Mouse (Mus musculus): ENCODE measurements around the gene Lenep. TPM values are rescaled to one million over a fixed set of nuclear protein-coding genes. Genes with fewer than 3 reads are reported as not detected.

Gene Lenep
- total and polyA plus RNA-seq, 3 experiments: not detected

GRCm38 (mm10) chr3:89434532-89434931 is 31.9 kb upstream of the Lenep start:
- no peak for DNase-seq (ENCODE audit: low read depth, low spot score)
- no peak overlapping the region for H3K27ac ChIP-seq (ENCODE audit: control insufficient read depth, low read depth, low read length)
- H3K4me1 ChIP-seq (ENCODE audit: control insufficient read depth in 1 of 2, insufficient read depth in 2 of 2, low read length in 2 of 2): peaks cover 6 to 16% of the 10 kb centered on the region in 2 experiments
- TF ChIP-seq USF2 (IDR thresholded peaks at IDR 0.05; ENCODE audit: borderline replicate concordance in 1 of 2, insufficient read depth in 1 of 2, low read depth in 1 of 2, low read length in 2 of 2) (no peak), ZMIZ1 (IDR thresholded peaks at IDR 0.05; ENCODE audit: low read depth, low read length) (no peak), ZNF384 (IDR thresholded peaks at IDR 0.05; ENCODE audit: low read depth, low read length) (no peak), ETS1 (IDR thresholded peaks at IDR 0.05; ENCODE audit: low read depth, low read length) (no peak), MAX (IDR thresholded peaks at IDR 0.05; ENCODE audit: low read length) (no peak), HCFC1 (IDR thresholded peaks at IDR 0.05; ENCODE audit: low read depth, low read length) (no peak), MAFK (IDR thresholded peaks at IDR 0.05; ENCODE audit: borderline replicate concordance, low read depth, low read length) (no peak), GATA1 (IDR thresholded peaks at IDR 0.05; ENCODE audit: low read depth, low read length) (no peak), SMC3 (IDR thresholded peaks at IDR 0.05; ENCODE audit: low read depth, low read length) (no peak), MAZ (IDR thresholded peaks at IDR 0.05; ENCODE audit: low read depth, low read length) (no peak), CHD2 (IDR thresholded peaks at IDR 0.05; ENCODE audit: low read length) (no peak), CHD1 (IDR thresholded peaks at IDR 0.05; ENCODE audit: low read depth, low read length) (no peak), POLR2AphosphoS2 (IDR thresholded peaks at IDR 0.05; ENCODE audit: low read length) (no peak), ELF1 (IDR thresholded peaks at IDR 0.05; ENCODE audit: low read depth, low read length) (no peak), RAD21 (IDR thresholded peaks at IDR 0.05; ENCODE audit: low read depth, low read length) (no peak), NELFE (IDR thresholded peaks at IDR 0.05; ENCODE audit: low read depth, low read length) (no peak), CTCF (IDR thresholded peaks at IDR 0.05 in 2 of 3, conservative IDR thresholded peaks at IDR 0.05 in 1 of 3; ENCODE audit: control insufficient read depth in 1 of 3, insufficient read depth in 1 of 3, low read depth in 2 of 3, low read length in 3 of 3, poor library complexity in 1 of 3, severe bottlenecking in 1 of 3) (no peak), JUND (IDR thresholded peaks at IDR 0.05; ENCODE audit: low read depth, low read length) (no peak), ZKSCAN1 (IDR thresholded peaks at IDR 0.05; ENCODE audit: low read depth, low read length) (no peak)
- H3K36me3 ChIP-seq (ENCODE audit: control insufficient read depth in 1 of 2, insufficient read depth in 2 of 2, low read length in 2 of 2): peaks cover 0 to 17% of the 10 kb centered on the region in 2 experiments; a peak in 2 of 4 replicates
- no peak overlapping the region for H3K4me3 ChIP-seq (ENCODE audit: control insufficient read depth in 1 of 2, insufficient read depth in 1 of 2, low read depth in 2 of 2, low read length in 2 of 2)
- no peak overlapping the region for H3K9ac ChIP-seq (ENCODE audit: control insufficient read depth, low read depth, low read length, poor library complexity, severe bottlenecking)
- no peaks in the 10 kb centered on the region for H3K9me3 ChIP-seq (replicated peaks; ENCODE audit: insufficient read depth, low read length)
- no peaks in the 10 kb centered on the region for H3K27me3 ChIP-seq (ENCODE audit: control insufficient read depth in 1 of 2, insufficient read depth in 2 of 2, low read length in 2 of 2)
- H3K79me2 ChIP-seq (ENCODE audit: control insufficient read depth, insufficient read depth, low read length, poor library complexity): peaks cover 14% of the 10 kb centered on the region

- H3K4me1 ChIP-seq (ENCODE audit: control insufficient read depth in 1 of 2, insufficient read depth in 2 of 2, low read length in 2 of 2): peaks cover 6 to 16% of the 10 kb centered on the region in 2 experiments
Measured at GRCm38 (mm10) chr3:89432606-89433005, 30.0 kb upstream of the Lenep start.

More at GRCm38 (mm10) chr3:89432606-89433005, 30.0 kb upstream of the Lenep start:
- Histone ChIP-seq H3K9me3 (replicated peaks; ENCODE audit: insufficient read depth, low read length) (no peaks in the 10 kb centered on the region), H3K36me3 (ENCODE audit: control insufficient read depth in 1 of 2, insufficient read depth in 2 of 2, low read length in 2 of 2) (peaks cover 0 to 17% of the 10 kb centered on the region in 2 experiments; a peak in 2 of 4 replicates), H3K9ac (ENCODE audit: control insufficient read depth, low read depth, low read length, poor library complexity, severe bottlenecking) (no peak overlapping the region), H3K27me3 (ENCODE audit: control insufficient read depth in 1 of 2, insufficient read depth in 2 of 2, low read length in 2 of 2) (no peaks in the 10 kb centered on the region), H3K27ac (ENCODE audit: control insufficient read depth, low read depth, low read length) (no peak overlapping the region), H3K4me3 (ENCODE audit: control insufficient read depth in 1 of 2, insufficient read depth in 1 of 2, low read depth in 2 of 2, low read length in 2 of 2) (no peak overlapping the region), H3K79me2 (ENCODE audit: control insufficient read depth, insufficient read depth, low read length, poor library complexity) (peaks cover 14% of the 10 kb centered on the region)
- DNase-seq (ENCODE audit: low read depth, low spot score): no peak
- TF ChIP-seq TCF12 (IDR thresholded peaks at IDR 0.05; ENCODE audit: low read depth, low read length): no peak
- no peak for TF ChIP-seq ZNF384 (IDR thresholded peaks at IDR 0.05; ENCODE audit: low read depth, low read length)
- no peak for TF ChIP-seq RCOR1 (IDR thresholded peaks at IDR 0.05; ENCODE audit: low read depth, low read length)
- TF ChIP-seq POLR2AphosphoS2 (IDR thresholded peaks at IDR 0.05; ENCODE audit: low read length): no peak
- TF ChIP-seq ELF1 (IDR thresholded peaks at IDR 0.05; ENCODE audit: low read depth, low read length): no peak
- TF ChIP-seq ETS1 (IDR thresholded peaks at IDR 0.05; ENCODE audit: low read depth, low read length): no peak
- TF ChIP-seq ZKSCAN1 (IDR thresholded peaks at IDR 0.05; ENCODE audit: low read depth, low read length): no peak
- no peak for TF ChIP-seq NRF1 (IDR thresholded peaks at IDR 0.05; ENCODE audit: insufficient read depth, low read depth, low read length, poor library complexity, severe bottlenecking)
- no peak for TF ChIP-seq ZC3H11A (IDR thresholded peaks at IDR 0.05; ENCODE audit: low read depth, low read length)
- TF ChIP-seq NELFE (IDR thresholded peaks at IDR 0.05; ENCODE audit: low read depth, low read length): no peak
- TF ChIP-seq TAL1 (IDR thresholded peaks at IDR 0.05; ENCODE audit: low read length): no peak
- no peak for TF ChIP-seq USF2 (IDR thresholded peaks at IDR 0.05; ENCODE audit: borderline replicate concordance in 1 of 2, insufficient read depth in 1 of 2, low read depth in 1 of 2, low read length in 2 of 2)
- no peak for TF ChIP-seq CTCF (IDR thresholded peaks at IDR 0.05 in 2 of 3, conservative IDR thresholded peaks at IDR 0.05 in 1 of 3; ENCODE audit: control insufficient read depth in 1 of 3, insufficient read depth in 1 of 3, low read depth in 2 of 3, low read length in 3 of 3, poor library complexity in 1 of 3, severe bottlenecking in 1 of 3)
- TF ChIP-seq SIN3A (IDR thresholded peaks at IDR 0.05; ENCODE audit: low read length): no peak
- TF ChIP-seq KAT2A (conservative IDR thresholded peaks at IDR 0.05; ENCODE audit: low read depth, low read length): no peak
- TF ChIP-seq USF1 (IDR thresholded peaks at IDR 0.05; ENCODE audit: low read depth, low read length): no peak
